Mouse (Mus musculus) hindbrain, embryonic 16.5 days (tissue): ENCODE measurements around the gene Bcap31. TPM values are rescaled to one million over a fixed set of nuclear protein-coding genes. Genes with fewer than 3 reads are reported as not detected.

Experiments used
- ATAC-seq: fragments of 200-750 bp; cut with Nextera tagmentation; 2 replicates; pipeline ENCODE4 v1.8.0; 2017; ENCODE audit warnings: moderate TSS enrichment, moderate library complexity
- H3K27ac ChIP-seq: fragments of 300-500 bp; sonication (generic); 2 replicates; pipeline ENCODE4 v1.5.1; 2014; ENCODE audit warnings: low read depth, mild to moderate bottlenecking, control low read depth, low read length, moderate library complexity
- H3K27me3 ChIP-seq: fragments of 300-500 bp; sonication (generic); replicated peaks from 2 replicates; pipeline ENCODE4 v1.6.1; 2014; ENCODE audit warnings: low read length; ENCODE audit not compliant: control insufficient read depth, insufficient read depth
- H3K36me3 ChIP-seq: fragments of 300-500 bp; sonication (generic); 2 replicates; pipeline ENCODE4 v1.6.1; 2014; ENCODE audit warnings: mild to moderate bottlenecking, low read length, moderate library complexity, mixed read lengths; ENCODE audit not compliant: control insufficient read depth, insufficient read depth
- H3K4me1 ChIP-seq: fragments of 300-500 bp; sonication (generic); 2 replicates; pipeline ENCODE4 v1.6.1; 2014; ENCODE audit warnings: low read depth, low read length; ENCODE audit not compliant: control insufficient read depth, insufficient read depth
- H3K4me2 ChIP-seq: fragments of 300-500 bp; sonication (generic); 2 replicates; pipeline ENCODE4 v1.6.1; 2014; ENCODE audit warnings: mild to moderate bottlenecking, low read length, control low read depth, moderate library complexity
- H3K4me3 ChIP-seq: fragments of 300-500 bp; sonication (generic); 2 replicates; pipeline ENCODE4 v1.5.1; 2014; ENCODE audit warnings: mild to moderate bottlenecking, low read length, control low read depth, moderate library complexity
- H3K9ac ChIP-seq: fragments of 300-500 bp; sonication (generic); 2 replicates; pipeline ENCODE4 v1.6.1; 2014; ENCODE audit warnings: low read depth, mild to moderate bottlenecking, control low read depth, low read length, moderate library complexity
- H3K9me3 ChIP-seq: fragments of 300-500 bp; sonication (generic); 2 replicates; pipeline ENCODE4 v1.6.1; 2014; ENCODE audit warnings: mild to moderate bottlenecking, low read length, moderate library complexity; ENCODE audit not compliant: control insufficient read depth
- WGBS: fragments of 180-500 bp; shearing (Covaris S2); extraction: QIAGEN DNeasy Blood & Tissue Kit; methylation state at CpG from one replicate; pipeline ENCODE4 v1.1.7; 2014; 5-methylcytosine and 5-hydroxymethylcytosine counted together
- polyA plus RNA-seq: library from polyadenylated mRNA; unstranded; fragments of >200 nt; fragmentation: Nextera tagmentation; extraction: Ambion mirVana; gene quantifications from 2 replicates; pipeline ENCODE4 v1.2.1, GENCODE M21; 2015

The Bcap31 gene
- polyA plus RNA-seq, 1 experiment from 2014 or later: 154 TPM

DNA sequence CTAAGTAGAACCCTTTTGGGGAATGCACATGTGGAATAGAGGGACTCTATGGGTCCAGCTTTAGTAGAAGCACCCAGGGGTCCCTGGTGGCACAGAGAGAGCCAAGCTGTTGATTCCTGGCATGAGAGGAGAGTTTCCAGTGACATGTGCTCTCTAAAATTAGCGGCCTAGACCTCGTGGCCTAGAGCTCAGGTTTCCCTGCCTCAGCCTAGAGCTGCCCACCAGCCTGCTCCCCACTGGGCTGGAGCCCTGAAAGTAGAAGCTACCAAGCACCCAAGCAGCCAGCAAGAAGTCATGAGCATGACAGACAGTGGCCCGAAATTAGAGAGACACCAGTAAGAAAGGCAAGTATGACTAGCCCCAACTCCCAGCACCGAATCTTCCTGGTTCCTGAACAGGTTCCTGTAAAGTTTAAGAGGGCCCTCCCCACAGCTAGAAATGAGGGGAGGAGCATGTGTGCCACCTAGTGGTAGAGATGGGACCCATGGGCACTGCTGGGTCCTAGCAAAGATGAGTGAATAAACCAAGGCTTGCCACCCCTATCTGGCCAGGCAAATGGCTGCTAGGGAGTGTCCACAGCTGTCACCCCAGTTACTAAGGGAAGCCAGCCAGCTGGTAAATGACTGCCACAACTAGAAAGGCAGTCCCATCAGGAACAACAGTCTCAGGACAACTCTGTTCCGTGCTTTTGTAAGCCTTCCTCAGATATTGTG lies 24.9 kb downstream of the Bcap31 start:
- no peaks in the 10 kb centered on the region for H3K9me3 ChIP-seq
- no peaks in the 10 kb centered on the region for H3K4me1 ChIP-seq
- no peak overlapping the region for H3K4me2 ChIP-seq
- peak; percentile 70; the same call in 1 of the 2 replicates for ATAC-seq
- WGBS: 80% methylated on average over 5 of the region's 5 CpGs
- H3K36me3 ChIP-seq: no peaks in the 10 kb centered on the region; the same call in 1 of the 2 replicates
- no peak overlapping the region for H3K4me3 ChIP-seq
- H3K27ac ChIP-seq: no peak overlapping the region
- no peaks in the 10 kb centered on the region for H3K27me3 ChIP-seq
- no peak overlapping the region for H3K9ac ChIP-seq

DNA sequence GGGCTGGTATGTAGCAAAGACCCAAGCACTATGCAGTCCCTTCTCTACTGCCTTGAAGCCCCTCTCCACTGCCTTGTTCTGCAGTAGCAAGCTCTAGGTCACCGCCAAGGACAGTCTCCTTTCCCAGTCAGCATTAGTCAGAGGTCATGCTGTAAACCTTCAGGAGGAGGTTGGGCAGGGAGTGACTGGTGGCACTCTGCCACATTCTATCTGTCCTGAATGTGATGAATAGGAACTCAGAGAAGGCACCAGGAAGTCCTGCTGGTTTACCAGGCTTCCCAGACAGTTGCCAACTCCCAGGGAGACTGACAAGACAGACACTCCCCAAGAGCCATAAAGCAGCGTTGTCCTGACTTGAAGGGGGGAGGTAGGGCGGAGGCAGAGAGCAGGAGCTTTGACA lies 30.3 kb downstream of the Bcap31 start:
- Histone ChIP-seq H3K36me3 (no peaks in the 10 kb centered on the region; the same call in 1 of the 2 replicates), H3K27ac (no peak overlapping the region), H3K9ac (no peak overlapping the region), H3K9me3 (no peaks in the 10 kb centered on the region), H3K4me2 (no peak overlapping the region), H3K4me1 (no peaks in the 10 kb centered on the region), H3K27me3 (no peaks in the 10 kb centered on the region), H3K4me3 (no peak overlapping the region)
- no peak for ATAC-seq
- 91% methylated on average over 3 of the region's 3 CpGs for WGBS

DNA sequence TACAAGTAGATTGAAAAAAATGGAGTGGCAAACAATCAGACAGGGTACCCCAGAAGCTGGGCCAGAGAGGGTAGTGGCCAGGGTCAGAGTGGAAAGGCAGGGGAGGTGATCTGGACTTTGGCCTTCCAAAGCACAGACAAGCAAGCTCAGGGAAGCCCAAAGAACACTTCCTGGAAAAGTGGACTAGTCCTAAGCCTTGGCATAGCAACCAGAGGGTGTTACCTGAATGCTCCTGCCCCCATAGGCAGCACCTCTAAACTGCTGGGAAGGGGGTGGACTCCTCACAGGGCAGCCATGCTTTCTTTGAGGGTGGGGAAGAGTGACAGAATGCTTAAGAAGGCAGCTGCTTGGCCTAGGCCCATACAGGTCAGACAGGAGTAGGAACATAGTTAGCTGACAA lies 31.0 kb downstream of the Bcap31 start:
- Histone ChIP-seq H3K9ac (no peak overlapping the region), H3K27ac (no peak overlapping the region), H3K9me3 (no peaks in the 10 kb centered on the region), H3K4me1 (no peaks in the 10 kb centered on the region), H3K36me3 (peaks cover 4% of the 10 kb centered on the region), H3K4me2 (no peak overlapping the region), H3K27me3 (no peaks in the 10 kb centered on the region), H3K4me3 (no peak overlapping the region)
- 0 out of 2 replicates have a peak, but pooled peaks have one; percentile 14 for ATAC-seq

DNA sequence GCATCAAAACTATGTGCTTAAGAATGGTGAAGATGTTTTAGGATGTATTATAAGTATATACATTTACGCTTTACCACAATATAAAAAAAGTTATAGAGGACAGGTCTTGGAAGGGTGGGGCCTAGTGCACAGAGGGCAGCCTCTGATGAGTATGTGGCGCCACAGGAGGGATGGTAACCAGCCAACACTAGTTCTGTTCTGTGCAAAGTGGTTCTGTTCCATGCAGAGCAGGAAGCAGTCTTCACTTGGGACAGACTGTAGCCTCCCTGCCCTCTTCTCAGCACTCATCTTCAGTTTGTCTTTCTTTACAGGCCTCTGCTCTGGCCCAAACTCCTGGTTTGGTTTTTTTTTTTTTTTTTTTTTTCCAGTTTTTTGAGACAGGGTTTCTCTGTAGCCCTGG lies 31.8 kb downstream of the Bcap31 start:
- Histone ChIP-seq H3K36me3 (peaks cover 4% of the 10 kb centered on the region), H3K4me3 (no peak overlapping the region), H3K27ac (no peak overlapping the region), H3K9me3 (no peaks in the 10 kb centered on the region), H3K9ac (no peak overlapping the region), H3K4me2 (no peak overlapping the region), H3K4me1 (no peaks in the 10 kb centered on the region), H3K27me3 (no peaks in the 10 kb centered on the region)
- ATAC-seq: no peak
- WGBS: 79% methylated on average over 2 of the region's 2 CpGs

DNA sequence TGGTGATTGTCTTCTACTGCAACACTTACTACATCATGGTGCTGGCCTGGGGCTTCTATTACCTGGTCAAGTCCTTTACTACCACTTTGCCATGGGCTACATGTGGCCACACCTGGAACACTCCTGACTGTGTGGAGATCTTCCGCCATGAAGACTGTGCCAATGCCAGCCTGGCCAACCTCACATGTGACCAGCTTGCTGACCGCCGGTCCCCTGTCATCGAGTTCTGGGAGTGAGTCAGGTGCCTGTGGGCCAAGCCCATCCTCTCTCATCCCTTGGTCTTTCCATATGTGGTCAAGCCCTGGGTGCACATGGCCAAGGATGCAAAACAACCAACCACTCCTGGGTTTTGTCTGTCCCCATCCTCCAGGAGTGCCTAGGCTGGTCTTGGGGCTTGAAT lies 39.3 kb downstream of the Bcap31 start:
- ATAC-seq: no peak
- H3K4me3 ChIP-seq: no peak overlapping the region
- no peak overlapping the region for H3K27ac ChIP-seq
- H3K4me1 ChIP-seq: peaks cover 11% of the 10 kb centered on the region
- no peaks in the 10 kb centered on the region for H3K9me3 ChIP-seq
- no peaks in the 10 kb centered on the region for H3K27me3 ChIP-seq
- no peak overlapping the region for H3K9ac ChIP-seq
- 100% methylated on average over 4 of the region's 4 CpGs for WGBS
- H3K4me2 ChIP-seq: no peak overlapping the region
- H3K36me3 ChIP-seq: peaks cover 4% of the 10 kb centered on the region; the same call in 1 of the 2 replicates

DNA sequence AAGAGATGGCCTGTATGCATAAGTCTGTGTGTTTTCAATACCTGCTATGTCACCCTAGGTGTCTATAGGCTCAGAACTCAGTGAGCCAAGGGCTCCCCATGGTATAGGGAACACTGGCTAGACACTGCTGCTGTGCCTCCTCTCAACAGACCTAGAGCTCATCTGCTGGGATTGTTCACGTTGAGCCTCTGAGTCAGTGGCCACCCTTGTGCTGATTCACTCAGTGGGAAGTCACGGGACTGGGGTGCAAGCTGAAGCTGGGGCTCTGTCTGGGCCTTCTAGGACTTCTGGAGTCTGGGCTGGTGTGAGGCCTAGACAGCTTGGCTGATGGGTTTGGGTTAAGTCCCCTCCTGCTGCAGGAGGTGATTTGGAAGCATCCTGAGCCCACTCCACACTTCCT lies 40.7 kb downstream of the Bcap31 start:
- Histone ChIP-seq H3K27me3 (no peaks in the 10 kb centered on the region), H3K9ac (no peak overlapping the region; the same call in 1 of the 2 replicates), H3K9me3 (no peaks in the 10 kb centered on the region), H3K36me3 (peaks cover 2% of the 10 kb centered on the region; the same call in 1 of the 2 replicates), H3K27ac (no peak overlapping the region), H3K4me1 (peaks cover 11% of the 10 kb centered on the region), H3K4me3 (peak overlapping the region; percentile 63; the same call in 1 of the 2 replicates), H3K4me2 (peak overlapping the region; percentile 74)
- ATAC-seq: no peak
- WGBS: 53% methylated on average over 2 of the region's 2 CpGs

DNA sequence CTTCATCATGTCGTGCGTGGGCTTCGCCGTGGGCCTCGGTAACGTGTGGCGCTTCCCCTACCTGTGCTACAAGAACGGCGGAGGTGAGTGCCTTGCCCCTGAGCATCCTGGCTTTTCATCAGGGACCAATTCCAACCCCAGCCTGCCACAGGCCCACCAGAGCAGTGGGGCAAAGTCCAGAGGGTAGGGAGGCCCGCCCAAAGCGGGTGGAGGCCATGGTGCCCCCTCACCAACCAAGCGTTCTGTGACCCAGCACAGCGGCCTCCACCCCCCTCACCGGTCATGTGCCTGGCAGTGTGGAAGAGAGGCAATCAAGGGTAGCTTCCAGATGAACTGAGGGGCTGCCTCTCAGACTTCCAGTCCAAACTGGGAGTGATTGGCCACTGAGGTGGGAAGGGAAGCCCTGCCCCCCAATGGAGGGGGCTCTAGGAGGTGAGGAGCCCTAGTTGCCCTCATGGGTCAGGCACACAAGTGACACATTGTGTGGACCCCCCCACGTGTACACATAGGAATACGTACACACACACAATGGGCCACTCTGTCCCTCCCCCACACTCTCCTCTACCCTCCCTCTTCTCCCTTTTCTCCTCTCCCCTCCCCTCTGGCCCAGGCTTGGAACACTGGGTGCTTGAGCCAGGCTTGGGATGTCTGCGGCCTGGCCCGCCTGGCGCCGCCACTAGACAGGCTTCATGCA lies 41.9 kb downstream of the Bcap31 start:
- H3K4me1 ChIP-seq: peaks cover 11% of the 10 kb centered on the region
- 22% methylated on average over 20 of the region's 20 CpGs for WGBS
- peak overlapping the region; percentile 74 for H3K4me2 ChIP-seq
- peak overlapping the region; percentile 63 for H3K4me3 ChIP-seq
- H3K9ac ChIP-seq: peak overlapping the region; percentile 78
- no peaks in the 10 kb centered on the region for H3K36me3 ChIP-seq
- no peaks in the 10 kb centered on the region for H3K27me3 ChIP-seq
- no peaks in the 10 kb centered on the region for H3K9me3 ChIP-seq
- peak overlapping the region; percentile 76; the same call in 1 of the 2 replicates for H3K27ac ChIP-seq
- ATAC-seq: peak; percentile 47

DNA sequence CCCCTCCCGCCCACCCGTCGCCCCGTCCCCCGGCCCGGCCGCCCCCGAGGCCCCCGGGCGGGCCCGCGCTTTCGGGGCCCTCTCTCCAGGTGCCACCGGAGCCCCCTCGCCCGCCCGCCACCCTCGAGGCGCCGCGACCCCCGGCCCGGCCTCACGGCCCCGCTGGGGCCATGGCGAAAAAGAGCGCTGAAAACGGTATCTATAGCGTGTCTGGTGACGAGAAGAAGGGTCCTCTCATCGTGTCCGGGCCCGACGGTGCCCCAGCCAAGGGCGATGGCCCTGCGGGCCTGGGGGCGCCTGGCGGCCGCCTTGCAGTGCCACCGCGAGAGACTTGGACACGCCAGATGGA lies 42.4 kb downstream of the Bcap31 start:
- H3K4me2 ChIP-seq: peak overlapping the region; percentile 74
- H3K4me1 ChIP-seq: peaks cover 11% of the 10 kb centered on the region
- H3K9ac ChIP-seq: peak overlapping the region; percentile 78
- peak overlapping the region; percentile 76 for H3K27ac ChIP-seq
- 16% methylated on average over 21 of the region's 42 CpGs for WGBS
- no peaks in the 10 kb centered on the region for H3K9me3 ChIP-seq
- H3K36me3 ChIP-seq: no peaks in the 10 kb centered on the region
- no peaks in the 10 kb centered on the region for H3K27me3 ChIP-seq
- no peak; the same call in 1 of the 2 replicates for ATAC-seq
- H3K4me3 ChIP-seq: peak overlapping the region; percentile 63

DNA sequence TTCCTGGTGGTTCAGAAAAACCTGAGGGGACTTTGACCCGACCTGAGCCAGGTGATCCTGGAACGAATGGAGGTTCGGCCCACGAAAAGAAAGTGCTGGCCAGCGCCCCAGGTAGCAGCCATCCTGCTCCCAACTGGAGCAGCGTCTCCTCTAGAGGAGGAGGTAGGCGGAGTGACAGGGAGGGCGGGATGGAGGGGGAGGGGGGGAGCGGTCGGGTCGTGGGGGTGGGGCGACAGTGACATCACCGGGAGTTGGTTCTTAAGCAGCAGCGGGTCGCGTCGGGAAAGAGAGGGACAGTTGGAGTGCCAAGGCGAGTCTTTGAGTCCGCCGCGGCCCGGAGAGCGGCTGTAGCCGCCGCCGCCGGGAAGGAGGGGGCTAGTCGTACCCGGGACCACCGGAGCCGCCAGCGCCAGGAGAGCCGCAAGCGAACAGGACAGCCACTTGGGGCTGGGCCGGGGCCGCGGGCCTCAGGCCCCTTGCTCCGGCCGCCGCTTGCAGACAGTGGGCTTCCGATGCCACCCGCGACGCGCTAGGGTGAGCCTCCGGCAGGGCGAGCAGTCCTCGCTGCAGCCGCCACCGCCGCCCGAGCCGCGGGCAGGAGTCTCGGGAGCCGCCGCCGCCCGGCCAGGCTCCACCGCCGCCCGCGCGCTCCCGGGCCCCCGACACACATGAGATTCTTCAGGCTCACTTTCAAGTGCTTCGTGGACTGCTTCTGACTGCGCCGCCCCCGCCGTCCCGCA lies 42.9 kb downstream of the Bcap31 start, which contains the start of gene Slc6a8:
TSS of gene Slc6a8 (plus strand) at position 272 of the 740 bp plus-strand sequence.
- peaks cover 11% of the 10 kb centered on the region for H3K4me1 ChIP-seq
- peak; percentile 82 for ATAC-seq
- 19% methylated on average over 18 of the region's 72 CpGs for WGBS
- H3K27me3 ChIP-seq: no peaks in the 10 kb centered on the region
- peak within 1 kb of the TSS; percentile 63 for H3K4me3 ChIP-seq
- peak within 1 kb of the TSS; percentile 78 for H3K9ac ChIP-seq
- peak within 1 kb of the TSS; percentile 74 for H3K4me2 ChIP-seq
- H3K36me3 ChIP-seq: no peaks in the 10 kb centered on the region
- H3K9me3 ChIP-seq: no peaks in the 10 kb centered on the region
- H3K27ac ChIP-seq: peak within 1 kb of the TSS; percentile 76
